Mouse (Mus musculus) limb, embryonic 14.5 days (tissue): ENCODE results near the gene Morf4l2. TPM values are rescaled to one million over a fixed set of nuclear protein-coding genes. Genes with fewer than 3 reads are reported as not detected.
"Not testable (repeated sequence)": the region's sequence is repeated elsewhere in the genome, so short reads cannot be mapped to it uniquely, and the experiment has no call there.

ENCODE experiments used
- ATAC-seq: fragments of 200-750 bp; cut with Nextera tagmentation; 2 replicates; pipeline ENCODE4 v1.8.0; 2017; ENCODE audit warnings: low read depth, moderate number of reproducible peaks, moderate TSS enrichment; ENCODE audit not compliant: low FRiP score
- DNase-seq: peaks from one replicate; pipeline ENCODE4 v3.0.0-alpha.2; 2015; ENCODE audit warnings: low spot score
- H3K27ac ChIP-seq: fragments of 300-500 bp; sonication (generic); replicated peaks from 2 replicates; pipeline ENCODE4 v1.5.1; 2014; ENCODE audit warnings: low read depth, mild to moderate bottlenecking, low read length, moderate library complexity, mixed read lengths
- H3K27me3 ChIP-seq: fragments of 300-500 bp; sonication (generic); 2 replicates; pipeline ENCODE4 v1.6.1; 2014; ENCODE audit warnings: low read length, mixed read lengths; ENCODE audit not compliant: control insufficient read depth, insufficient read depth
- H3K36me3 ChIP-seq: fragments of 300-500 bp; sonication (generic); 2 replicates; pipeline ENCODE4 v1.6.1; 2014; ENCODE audit warnings: mild to moderate bottlenecking, low read length, moderate library complexity, mixed read lengths; ENCODE audit not compliant: control insufficient read depth, insufficient read depth
- H3K4me1 ChIP-seq: fragments of 300-500 bp; sonication (generic); 2 replicates; pipeline ENCODE4 v1.6.1; 2014; ENCODE audit warnings: antibody characterized with exemption, low read length, mixed read lengths; ENCODE audit not compliant: control insufficient read depth, insufficient read depth
- H3K4me2 ChIP-seq: fragments of 300-500 bp; sonication (generic); replicated peaks from 2 replicates; pipeline ENCODE4 v1.6.1; 2014; ENCODE audit warnings: low read depth, mild to moderate bottlenecking, low read length, moderate library complexity; ENCODE audit not compliant: severe bottlenecking
- H3K4me3 ChIP-seq: fragments of 300-500 bp; sonication (generic); replicated peaks from 2 replicates; pipeline ENCODE4 v1.5.1; 2014; ENCODE audit warnings: low read length
- H3K9ac ChIP-seq: fragments of 300-500 bp; sonication (generic); 2 replicates; pipeline ENCODE4 v1.6.1; 2014; ENCODE audit warnings: mild to moderate bottlenecking, low read depth, low read length, moderate library complexity; ENCODE audit not compliant: severe bottlenecking
- H3K9me3 ChIP-seq: fragments of 300-500 bp; sonication (generic); 2 replicates; pipeline ENCODE4 v1.6.1; 2016; ENCODE audit warnings: low read length; ENCODE audit not compliant: control insufficient read depth
- POLR2A ChIP-seq: fragments of 200-500 bp; IDR thresholded peaks from 2 replicates; pipeline ENCODE4 v1.8.0; 2012; ENCODE audit warnings: inconsistent platforms, mild to moderate bottlenecking, moderate library complexity, borderline replicate concordance; ENCODE audit not compliant: insufficient read depth, insufficient read length; ENCODE audit errors: extremely low read depth
- WGBS: fragments of 180-500 bp; shearing (Covaris S2); extraction: QIAGEN DNeasy Blood & Tissue Kit; methylation state at CpG from one replicate; pipeline ENCODE4 v1.1.7; 2014; 5-methylcytosine and 5-hydroxymethylcytosine counted together
- polyA plus RNA-seq, 2 experiments: library from polyadenylated mRNA; depleted of rRNA in 1 of 2; stranded (reverse) in 1 of 2; unstranded in 1 of 2; fragments of >200 nt; fragmentation: Nextera tagmentation in 1 of 2; extraction: Ambion mirVana in 1 of 2; gene quantifications; 2 replicates each; pipeline versions ENCODE4 v1.2.1 to v1.2.3; 2012 to 2014

The Morf4l2 gene
- polyA plus RNA-seq, 2 experiments, result 488 to 656 TPM

DNA sequence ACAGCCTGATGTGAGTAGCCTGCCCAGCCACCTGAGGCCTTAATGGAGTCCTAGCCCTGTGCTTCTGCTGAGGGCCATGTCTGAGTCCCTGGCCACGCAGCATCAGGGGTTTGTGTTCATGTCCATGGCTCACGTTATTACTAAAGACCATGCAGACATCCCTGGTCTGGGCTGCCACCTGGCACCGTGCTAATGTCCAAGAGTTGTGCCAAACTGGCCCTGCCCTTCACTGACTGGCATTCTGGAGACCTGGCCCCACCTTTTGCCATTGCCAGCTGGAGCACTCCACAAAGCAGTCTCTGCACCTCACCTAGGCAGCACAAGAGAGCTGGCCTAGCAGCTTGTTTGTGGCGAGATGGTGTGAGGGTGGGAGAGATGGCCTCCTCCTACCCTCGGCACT is 50.3 kb downstream of the Morf4l2 start:
- no peak overlapping the region for H3K4me3 ChIP-seq
- H3K27ac ChIP-seq, result no peak overlapping the region
- H3K9ac ChIP-seq, result no peak overlapping the region
- no peaks in the 10 kb centered on the region for H3K36me3 ChIP-seq
- ATAC-seq (no peak), DNase-seq (no peak)
- H3K9me3 ChIP-seq, result no peaks in the 10 kb centered on the region
- H3K4me1 ChIP-seq, result no peaks in the 10 kb centered on the region
- TF ChIP-seq POLR2A, result no peak
- 86% methylated on average over 5 of the region's 5 CpGs for WGBS
- H3K4me2 ChIP-seq, result no peak overlapping the region
- H3K27me3 ChIP-seq, result no peaks in the 10 kb centered on the region

DNA sequence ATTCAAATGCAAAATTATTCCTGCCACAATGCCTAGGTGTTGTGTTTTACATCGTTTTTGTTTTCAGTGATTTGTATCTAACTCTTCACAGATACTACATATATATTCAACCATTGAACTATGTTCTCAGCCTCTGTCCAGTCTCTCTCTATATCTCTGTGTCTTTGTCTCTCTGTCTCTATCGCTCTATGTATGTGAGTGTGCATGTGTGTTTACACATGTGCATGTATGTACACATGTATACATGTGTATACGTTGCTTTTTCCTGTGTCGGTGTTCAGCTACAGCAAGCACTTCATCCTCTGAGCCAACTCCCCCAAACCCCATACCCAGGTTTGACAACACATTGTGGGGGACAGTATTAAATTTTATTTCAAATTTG is 51.2 kb downstream of the Morf4l2 start:
- Histone ChIP-seq H3K4me3 (no peak overlapping the region), H3K27ac (no peak overlapping the region), H3K27me3 (no peaks in the 10 kb centered on the region), H3K4me1 (no peaks in the 10 kb centered on the region), H3K9ac (no peak overlapping the region), H3K36me3 (no peaks in the 10 kb centered on the region), H3K4me2 (no peak overlapping the region), H3K9me3 (no peaks in the 10 kb centered on the region)
- 80% methylated on average over 4 of the region's 4 CpGs for WGBS
- DNase-seq (no peak), ATAC-seq (no peak)
- TF ChIP-seq POLR2A, result no peak

DNA sequence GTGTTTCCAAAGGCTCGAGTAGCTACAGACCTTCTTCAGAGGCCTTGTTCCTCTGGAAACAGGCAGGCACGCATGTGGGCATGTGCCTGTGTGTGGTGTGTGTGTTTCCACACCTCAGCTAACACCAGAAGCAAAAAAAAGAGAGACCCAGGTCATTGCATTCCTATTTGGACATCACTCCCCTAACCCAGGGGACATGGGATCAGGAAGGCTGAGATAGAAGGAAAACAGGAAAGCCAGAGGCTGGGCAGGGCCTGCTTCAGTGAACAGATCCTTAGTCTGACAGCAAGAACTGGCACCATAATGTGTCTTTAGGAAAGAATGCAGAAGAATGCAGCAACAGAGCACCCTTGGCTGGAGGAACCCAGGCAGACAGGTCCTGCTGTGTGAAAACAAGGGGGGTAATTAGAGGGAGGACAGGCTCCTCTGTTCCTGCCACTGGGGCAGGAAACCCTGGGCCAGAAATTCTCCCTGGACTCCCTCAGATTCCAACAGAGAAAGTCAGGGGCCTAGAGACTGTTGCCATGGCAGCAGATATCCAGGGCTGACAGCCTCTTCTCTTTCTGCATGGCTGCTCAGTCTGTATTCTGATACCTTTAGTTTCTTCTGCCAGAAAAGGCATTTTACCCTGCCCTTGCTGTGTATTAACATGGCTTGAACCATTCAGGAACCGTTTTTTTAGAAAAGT is 51.7 kb downstream of the Morf4l2 start:
- H3K4me2 ChIP-seq, H3K4me1 ChIP-seq, H3K27me3 ChIP-seq, DNase-seq, H3K36me3 ChIP-seq, H3K9me3 ChIP-seq, H3K27ac ChIP-seq, H3K9ac ChIP-seq, ATAC-seq, H3K4me3 ChIP-seq: not testable (repeated sequence)
- WGBS, result 61% methylated on average over 3 of the region's 3 CpGs

Other genes with a start within 250 kb of the Morf4l2 start
- gene Kir3dl1, start 225.7 kb downstream of the Morf4l2 start, polyA plus RNA-seq (2012; rRNA removed), result not detected in 2 replicates
- not detected in 2 replicates for gene Kir3dl1, start 225.7 kb downstream of the Morf4l2 start, polyA plus RNA-seq (2014; fragmentation: Nextera tagmentation; extraction: Ambion mirVana)
- gene Kir3dl2, start 199.6 kb downstream of the Morf4l2 start, polyA plus RNA-seq (2012; rRNA removed), result not detected in 2 replicates
- not detected in 2 replicates for gene Kir3dl2, start 199.6 kb downstream of the Morf4l2 start, polyA plus RNA-seq (2014; fragmentation: Nextera tagmentation; extraction: Ambion mirVana)
- 25.6 and 70.1 TPM in 2 replicates for gene Tceal3, start 152.8 kb downstream of the Morf4l2 start, polyA plus RNA-seq (2012; rRNA removed)
- gene Tceal3, start 152.8 kb downstream of the Morf4l2 start, polyA plus RNA-seq (2014; fragmentation: Nextera tagmentation; extraction: Ambion mirVana), result 21.4 and 27.3 TPM in 2 replicates
- gene Tceal1, start 35.7 kb downstream of the Morf4l2 start, polyA plus RNA-seq (2012; rRNA removed), result 6.5 and 8.6 TPM in 2 replicates
- 14.7 and 15.6 TPM in 2 replicates for gene Tceal1, start 35.7 kb downstream of the Morf4l2 start, polyA plus RNA-seq (2014; fragmentation: Nextera tagmentation; extraction: Ambion mirVana)
- not detected in 2 replicates for gene Glra4, start 36.5 kb upstream of the Morf4l2 start, polyA plus RNA-seq (2012; rRNA removed)
- gene Glra4, start 36.5 kb upstream of the Morf4l2 start, polyA plus RNA-seq (2014; fragmentation: Nextera tagmentation; extraction: Ambion mirVana), result 0.19 TPM in 1 of 2 replicates, not detected in the other
- 16.1 and 16.9 TPM in 2 replicates for gene Plp1, start 79.0 kb upstream of the Morf4l2 start, polyA plus RNA-seq (2012; rRNA removed)
- 5.8 and 6.2 TPM in 2 replicates for gene Plp1, start 79.0 kb upstream of the Morf4l2 start, polyA plus RNA-seq (2014; fragmentation: Nextera tagmentation; extraction: Ambion mirVana)
- gene Rab9b, start 125.1 kb upstream of the Morf4l2 start, polyA plus RNA-seq (2012; rRNA removed), result 0.09 and 0.16 TPM in 2 replicates
- gene Rab9b, start 125.1 kb upstream of the Morf4l2 start, polyA plus RNA-seq (2014; fragmentation: Nextera tagmentation; extraction: Ambion mirVana), result 0.23 and 0.44 TPM in 2 replicates
- not detected in 2 replicates for gene H2bfm, start 183.6 kb upstream of the Morf4l2 start, polyA plus RNA-seq (2012; rRNA removed)
- gene H2bfm, start 183.6 kb upstream of the Morf4l2 start, polyA plus RNA-seq (2014; fragmentation: Nextera tagmentation; extraction: Ambion mirVana), result not detected in 2 replicates
- gene Tmsb15b2, start 231.8 kb upstream of the Morf4l2 start, polyA plus RNA-seq (2012; rRNA removed), result 13.4 and 19.8 TPM in 2 replicates
- 51.9 and 55.5 TPM in 2 replicates for gene Tmsb15b2, start 231.8 kb upstream of the Morf4l2 start, polyA plus RNA-seq (2014; fragmentation: Nextera tagmentation; extraction: Ambion mirVana)
- 4.8 and 8.3 TPM in 2 replicates for gene Tmsb15l, start 233.2 kb upstream of the Morf4l2 start, polyA plus RNA-seq (2012; rRNA removed)
- 5.3 and 6.6 TPM in 2 replicates for gene Tmsb15l, start 233.2 kb upstream of the Morf4l2 start, polyA plus RNA-seq (2014; fragmentation: Nextera tagmentation; extraction: Ambion mirVana)
- 6.3 and 11.3 TPM in 2 replicates for gene Tmsb15b1, start 233.2 kb upstream of the Morf4l2 start, polyA plus RNA-seq (2012; rRNA removed)
- 28.5 and 30.8 TPM in 2 replicates for gene Tmsb15b1, start 233.2 kb upstream of the Morf4l2 start, polyA plus RNA-seq (2014; fragmentation: Nextera tagmentation; extraction: Ambion mirVana)
- gene Zcchc18, start 249.5 kb upstream of the Morf4l2 start, polyA plus RNA-seq (2012; rRNA removed), result 11.4 TPM in 2 replicates
- 17.1 and 21.3 TPM in 2 replicates for gene Zcchc18, start 249.5 kb upstream of the Morf4l2 start, polyA plus RNA-seq (2014; fragmentation: Nextera tagmentation; extraction: Ambion mirVana)